Mouse (Mus musculus): ENCODE data around the gene Camkk1. TPM values are rescaled to one million over a fixed set of nuclear protein-coding genes. Genes with fewer than 3 reads are reported as not detected.

Gene Camkk1
- polyA plus RNA-seq, 1 experiment from 2014 or later = 13.3 TPM

DNA sequence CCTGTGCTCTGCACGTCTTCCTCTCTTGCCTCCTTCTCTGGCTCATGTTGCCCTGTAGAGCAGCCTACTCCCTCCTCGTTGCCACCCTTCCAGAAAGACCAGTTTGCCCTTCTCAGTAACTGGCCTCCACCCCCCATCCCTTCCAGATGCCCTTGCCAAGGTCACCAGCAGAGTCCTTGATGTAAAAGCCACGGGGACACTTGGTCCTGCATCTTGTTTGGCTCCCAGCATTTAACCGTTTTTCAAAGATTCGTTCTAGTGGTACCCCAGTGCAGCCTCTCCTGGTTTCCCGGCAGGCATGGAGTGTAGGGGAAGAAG is 2.7 kb upstream of the Camkk1 start:
- Histone ChIP-seq H3K4me1 (peaks cover 16% of the 10 kb centered on the region), H3K4me2 (replicated peaks) (no peak overlapping the region), H3K27ac (no peak overlapping the region), H3K9me3 (replicated peaks) (no peaks in the 10 kb centered on the region), H3K36me3 (no peaks in the 10 kb centered on the region), H3K4me3 (no peak overlapping the region), H3K9ac (no peak overlapping the region), H3K27me3 (peaks cover 33% of the 10 kb centered on the region)
- 77% methylated on average over 6 of the region's 6 CpGs for WGBS
- no peak for ATAC-seq (ENCODE audit: low FRiP score)

- H3K9me3 ChIP-seq (replicated peaks) = no peaks in the 10 kb centered on the region
- peaks cover 42% of the 10 kb centered on the region for H3K27me3 ChIP-seq
- H3K36me3 ChIP-seq = no peaks in the 10 kb centered on the region
- WGBS = under 1% methylated on average over 46 of the region's 46 CpGs
- H3K4me3 ChIP-seq = peak overlapping the region; percentile 53
- peak overlapping the region; percentile 65 for H3K9ac ChIP-seq
- H3K27ac ChIP-seq = 0 out of 2 replicates have a peak overlapping the region, but pooled peaks have one; percentile 35
- ATAC-seq (ENCODE audit: low FRiP score) = peak; percentile 75
- peaks cover 23% of the 10 kb centered on the region for H3K4me1 ChIP-seq
- peak overlapping the region; percentile 88 for H3K4me2 ChIP-seq (replicated peaks)
Measured at GRCm38 (mm10) chr11:73019147-73019795, 463 bp downstream of the Camkk1 start.

DNA sequence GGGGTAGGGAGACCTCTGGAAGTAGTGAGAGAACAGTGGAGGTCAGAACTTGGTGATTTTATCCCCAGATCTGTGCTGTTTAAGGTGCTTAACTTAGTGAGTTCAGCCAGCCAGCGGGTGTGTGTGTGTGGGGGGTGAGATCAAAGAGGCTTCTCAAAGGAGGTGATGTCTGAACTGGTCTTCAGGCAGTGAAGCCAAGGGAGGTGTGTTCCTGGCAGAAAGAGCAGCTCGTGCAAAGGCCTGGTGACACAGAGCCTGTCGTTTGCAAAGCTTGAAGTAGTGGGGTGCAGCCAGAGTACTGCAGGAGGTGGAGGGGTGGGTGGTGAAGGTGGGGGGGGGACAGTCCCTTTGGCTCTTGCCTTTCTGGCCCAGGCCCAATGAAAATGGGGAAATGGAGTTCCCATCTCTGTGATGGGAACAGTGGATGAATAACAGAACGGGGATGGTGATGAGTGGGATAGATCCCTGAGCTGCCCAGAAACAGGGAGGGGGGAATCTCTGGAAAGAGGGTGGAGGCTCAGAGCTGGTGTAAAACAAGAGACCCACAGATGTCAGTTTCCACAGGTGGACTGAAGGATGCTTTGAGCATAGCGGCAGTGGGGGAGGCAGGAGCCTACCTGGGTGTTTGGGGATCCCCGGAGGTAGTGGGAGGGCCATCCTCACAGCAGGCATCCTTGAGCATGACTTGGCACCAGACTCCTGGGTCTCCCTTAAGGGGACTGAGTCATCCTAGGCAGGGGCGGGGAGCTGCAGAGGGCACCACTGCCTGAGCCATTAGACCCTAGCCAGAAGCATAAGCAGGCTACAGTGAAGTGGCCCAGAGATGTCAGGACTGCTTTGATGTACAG is 2.4 kb downstream of the Camkk1 start:
- Histone ChIP-seq H3K4me2 (replicated peaks) (no peak overlapping the region), H3K9ac (no peak overlapping the region), H3K27me3 (peaks cover 42% of the 10 kb centered on the region), H3K9me3 (replicated peaks) (no peaks in the 10 kb centered on the region), H3K4me3 (no peak overlapping the region), H3K36me3 (no peaks in the 10 kb centered on the region), H3K27ac (no peak overlapping the region), H3K4me1 (peaks cover 26% of the 10 kb centered on the region)
- 58% methylated on average over 7 of the region's 7 CpGs for WGBS
- no peak for ATAC-seq (ENCODE audit: low FRiP score)

DNA sequence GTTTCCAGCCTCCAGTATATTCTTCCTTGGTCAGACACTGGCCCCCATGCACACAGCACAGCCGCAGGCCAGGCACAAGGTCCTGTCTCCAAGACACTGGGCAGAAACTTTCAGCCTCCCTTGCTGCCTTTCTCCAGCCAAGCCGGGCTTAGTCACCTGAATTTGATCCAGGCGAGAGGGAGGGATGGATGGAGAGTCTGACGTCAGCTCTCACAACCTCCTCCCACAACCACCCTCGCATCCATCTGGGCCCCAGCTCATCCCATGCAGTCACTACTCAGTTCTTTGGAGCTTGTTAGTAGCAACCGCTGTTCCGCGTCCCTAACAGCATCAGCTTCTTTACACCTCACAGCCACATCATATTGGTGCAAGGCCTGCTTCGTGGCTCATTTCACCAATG is 4.3 kb downstream of the Camkk1 start:
- no peak overlapping the region for H3K4me3 ChIP-seq
- peaks cover 25% of the 10 kb centered on the region for H3K4me1 ChIP-seq
- H3K27me3 ChIP-seq = peaks cover 34% of the 10 kb centered on the region
- no peaks in the 10 kb centered on the region for H3K9me3 ChIP-seq (replicated peaks)
- no peak for ATAC-seq (ENCODE audit: low FRiP score)
- H3K36me3 ChIP-seq = 0 out of 2 replicates have a peak, but pooled peaks cover 1% of the 10 kb centered on the region
- no peak overlapping the region for H3K4me2 ChIP-seq (replicated peaks)
- H3K9ac ChIP-seq = 0 out of 2 replicates have a peak overlapping the region, but pooled peaks have one; percentile 15
- peak overlapping the region; percentile 19; the same call in 1 of the 2 replicates for H3K27ac ChIP-seq
- 49% methylated on average over 9 of the region's 9 CpGs for WGBS

- 42% methylated on average over 4 of the region's 4 CpGs for WGBS
Measured at GRCm38 (mm10) chr11:73023827-73024226, 5.0 kb downstream of the Camkk1 start.

DNA sequence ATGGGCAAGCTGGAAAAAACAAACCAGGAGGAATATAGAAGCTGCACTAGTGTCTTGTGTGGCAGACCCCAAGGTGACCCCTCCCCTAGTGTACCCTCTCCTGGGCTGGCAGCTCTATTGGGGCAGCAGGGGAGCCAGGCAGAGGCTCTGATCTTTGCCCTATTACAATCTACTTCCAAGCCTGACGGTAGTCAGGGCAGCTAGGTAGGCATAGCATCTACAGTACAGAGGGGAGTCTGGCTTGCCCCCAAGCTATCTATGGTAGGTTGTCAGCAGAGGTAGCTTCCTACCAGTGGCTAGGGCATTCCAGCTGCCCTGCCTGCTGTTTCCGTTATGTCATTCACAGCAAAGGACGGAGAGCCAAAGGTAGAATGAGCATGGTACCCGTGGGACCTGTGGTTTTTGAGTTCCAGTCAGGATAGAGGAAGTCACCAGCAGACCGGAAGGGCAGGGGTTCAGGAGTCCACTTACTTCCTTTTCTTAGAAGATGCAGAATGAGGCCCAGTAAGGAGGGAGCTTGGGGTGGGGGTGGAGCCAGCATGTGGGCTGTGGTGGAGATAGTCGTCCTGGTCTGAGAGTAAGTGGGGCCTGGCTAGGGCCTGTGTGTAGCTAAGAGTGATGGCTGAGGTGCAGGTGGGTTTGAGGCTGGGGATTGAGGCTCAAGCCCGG is 5.6 kb downstream of the Camkk1 start:
- H3K4me3 ChIP-seq = no peak overlapping the region
- no peak overlapping the region for H3K27ac ChIP-seq
- peaks cover 8% of the 10 kb centered on the region; the same call in 1 of the 2 replicates for H3K36me3 ChIP-seq
- peaks cover 29% of the 10 kb centered on the region for H3K27me3 ChIP-seq
- peaks cover 20% of the 10 kb centered on the region for H3K4me1 ChIP-seq
- 65% methylated on average over 7 of the region's 7 CpGs for WGBS
- H3K9me3 ChIP-seq (replicated peaks) = no peaks in the 10 kb centered on the region
- H3K4me2 ChIP-seq (replicated peaks) = no peak overlapping the region
- H3K9ac ChIP-seq = no peak overlapping the region
- ATAC-seq (ENCODE audit: low FRiP score) = no peak

More at GRCm38 (mm10) chr11:73023827-73024226, 5.0 kb downstream of the Camkk1 start:
- Histone ChIP-seq H3K27me3 (peaks cover 32% of the 10 kb centered on the region), H3K27ac (no peak overlapping the region), H3K4me2 (replicated peaks) (no peak overlapping the region), H3K4me3 (no peak overlapping the region), H3K4me1 (peaks cover 20% of the 10 kb centered on the region), H3K36me3 (0 out of 2 replicates have a peak, but pooled peaks cover 5% of the 10 kb centered on the region), H3K9me3 (replicated peaks) (no peaks in the 10 kb centered on the region), H3K9ac (no peak overlapping the region)
- ATAC-seq (ENCODE audit: low FRiP score) = no peak

DNA sequence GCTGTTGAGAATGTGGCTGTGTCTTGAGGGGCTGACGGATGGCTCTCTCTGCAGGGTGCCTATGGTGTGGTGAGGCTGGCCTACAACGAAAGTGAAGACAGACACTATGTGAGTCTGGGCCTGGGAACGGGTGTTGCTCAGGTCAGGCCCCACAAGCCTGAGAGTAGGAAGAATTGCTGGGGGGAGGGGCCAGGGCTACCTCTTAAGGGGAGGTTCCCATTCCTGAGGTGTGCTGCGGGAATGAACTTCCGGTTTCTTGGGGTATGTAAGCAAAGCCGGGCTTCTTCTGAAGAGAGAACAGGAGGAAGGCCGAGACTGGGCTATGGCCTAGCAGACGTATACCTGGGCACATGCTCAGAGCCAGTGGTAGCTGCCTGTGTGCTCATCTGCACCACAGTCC is 8.2 kb downstream of the Camkk1 start:
- H3K4me1 ChIP-seq = peaks cover 17% of the 10 kb centered on the region
- H3K9me3 ChIP-seq (replicated peaks) = no peaks in the 10 kb centered on the region
- no peak overlapping the region for H3K4me2 ChIP-seq (replicated peaks)
- no peak overlapping the region for H3K4me3 ChIP-seq
- WGBS = 52% methylated on average over 8 of the region's 8 CpGs
- H3K27me3 ChIP-seq = peaks cover 4% of the 10 kb centered on the region
- peaks cover 8% of the 10 kb centered on the region; the same call in 1 of the 2 replicates for H3K36me3 ChIP-seq
- no peak for ATAC-seq (ENCODE audit: low FRiP score)
- no peak overlapping the region for H3K9ac ChIP-seq
- H3K27ac ChIP-seq = no peak overlapping the region

GRCm38 (mm10) chr11:73030821-73031498 is 12.2 kb downstream of the Camkk1 start:
- peak; percentile 86 for ATAC-seq (ENCODE audit: low FRiP score)
- H3K9ac ChIP-seq = peak overlapping the region; percentile 36; the same call in 1 of the 2 replicates

DNA sequence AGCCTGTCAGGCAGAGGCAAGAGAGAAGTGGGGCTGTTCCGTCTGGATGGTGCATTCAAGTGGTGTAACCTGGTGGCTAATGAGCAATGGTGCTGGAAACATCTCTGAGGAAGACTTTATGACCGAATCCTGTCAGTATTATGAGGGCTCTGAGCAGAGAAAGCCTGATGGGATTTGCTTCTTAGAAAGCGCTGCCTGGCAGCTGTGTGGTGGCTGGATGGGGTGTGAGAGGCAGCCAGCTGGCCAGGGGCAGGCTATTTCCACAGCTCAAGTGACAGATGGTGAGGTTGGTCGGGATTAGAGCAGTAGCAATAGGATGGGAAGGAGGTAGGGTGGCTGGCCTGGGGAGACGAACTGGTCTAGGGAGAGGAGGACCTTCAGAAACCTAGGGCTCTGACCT is 12.7 kb downstream of the Camkk1 start:
- no peaks in the 10 kb centered on the region for H3K9me3 ChIP-seq (replicated peaks)
- peak overlapping the region; percentile 76; the same call in 1 of the 2 replicates for H3K27ac ChIP-seq
- peak; percentile 2; the same call in 1 of the 2 replicates for ATAC-seq (ENCODE audit: low FRiP score)
- peak overlapping the region; percentile 36; the same call in 1 of the 2 replicates for H3K9ac ChIP-seq
- no peaks in the 10 kb centered on the region for H3K27me3 ChIP-seq
- H3K4me1 ChIP-seq = peaks cover 8% of the 10 kb centered on the region
- H3K4me3 ChIP-seq = no peak overlapping the region
- peaks cover 8% of the 10 kb centered on the region; the same call in 1 of the 2 replicates for H3K36me3 ChIP-seq
- WGBS = 51% methylated on average over 5 of the region's 5 CpGs
- H3K4me2 ChIP-seq (replicated peaks) = peak overlapping the region; percentile 66

More at GRCm38 (mm10) chr11:73030821-73031498, 12.2 kb downstream of the Camkk1 start:
- Histone ChIP-seq H3K4me3 (peak overlapping the region; percentile 25), H3K9me3 (replicated peaks) (no peaks in the 10 kb centered on the region), H3K4me1 (peaks cover 7% of the 10 kb centered on the region), H3K27ac (peak overlapping the region; percentile 76), H3K27me3 (no peaks in the 10 kb centered on the region), H3K36me3 (peaks cover 8% of the 10 kb centered on the region; the same call in 1 of the 2 replicates), H3K4me2 (replicated peaks) (peak overlapping the region; percentile 66)
- WGBS = 23% methylated on average over 20 of the region's 20 CpGs

DNA sequence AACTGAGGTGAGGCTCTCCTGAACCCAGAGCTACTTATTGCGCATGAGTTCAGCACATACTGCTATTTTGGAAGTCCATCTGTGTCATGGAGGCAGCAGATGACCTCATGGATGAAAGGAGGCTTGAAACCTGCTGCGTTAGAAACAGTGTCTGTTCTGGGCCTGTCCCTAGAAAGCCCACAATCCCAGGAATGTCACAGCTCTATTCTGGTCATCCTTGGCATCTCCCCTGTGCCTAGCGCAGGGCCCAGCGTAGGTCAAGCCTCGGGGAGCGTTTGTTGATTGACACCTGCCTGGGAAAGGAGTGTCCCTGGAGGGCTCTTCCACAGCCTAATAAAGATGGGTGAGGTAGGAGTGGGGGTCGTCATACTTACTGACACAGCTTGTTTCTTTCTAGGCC is 17.3 kb downstream of the Camkk1 start:
- H3K36me3 ChIP-seq = peaks cover 10% of the 10 kb centered on the region; the same call in 1 of the 2 replicates
- H3K4me1 ChIP-seq = peaks cover 12% of the 10 kb centered on the region
- H3K4me2 ChIP-seq (replicated peaks) = no peak overlapping the region
- H3K9me3 ChIP-seq (replicated peaks) = no peaks in the 10 kb centered on the region
- no peaks in the 10 kb centered on the region for H3K27me3 ChIP-seq
- 85% methylated on average over 7 of the region's 7 CpGs for WGBS
- H3K27ac ChIP-seq = no peak overlapping the region
- no peak for ATAC-seq (ENCODE audit: low FRiP score)
- H3K4me3 ChIP-seq = no peak overlapping the region
- no peak overlapping the region for H3K9ac ChIP-seq

DNA sequence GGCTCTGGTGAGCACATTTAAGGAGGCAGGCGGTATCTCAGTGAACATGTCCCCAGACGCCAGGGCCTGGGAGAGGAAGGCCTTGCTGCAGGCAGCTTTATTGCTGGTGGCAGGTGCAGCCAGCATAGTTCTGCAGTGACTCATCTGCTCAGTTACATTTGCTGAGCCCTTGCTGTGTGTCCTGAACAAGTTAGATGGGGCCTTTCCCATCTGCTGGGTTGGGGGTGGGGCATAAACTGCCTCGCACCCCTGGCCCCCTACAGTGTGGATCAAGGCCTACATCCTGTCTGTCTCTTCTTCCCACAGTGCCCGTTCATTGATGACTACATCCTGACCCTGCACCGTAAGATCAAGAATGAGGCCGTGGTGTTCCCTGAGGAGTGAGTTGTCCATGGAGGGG is 18.1 kb downstream of the Camkk1 start:
- Histone ChIP-seq H3K4me1 (0 out of 2 replicates have a peak, but pooled peaks cover 6% of the 10 kb centered on the region), H3K36me3 (peaks cover 10% of the 10 kb centered on the region; the same call in 1 of the 2 replicates), H3K4me2 (replicated peaks) (no peak overlapping the region), H3K27me3 (no peaks in the 10 kb centered on the region), H3K9ac (no peak overlapping the region), H3K4me3 (no peak overlapping the region), H3K27ac (no peak overlapping the region), H3K9me3 (replicated peaks) (no peaks in the 10 kb centered on the region)
- WGBS = 61% methylated on average over 6 of the region's 6 CpGs
- no peak for ATAC-seq (ENCODE audit: low FRiP score)

Measured in hindbrain, embryonic 12.5 days (tissue).